Comparison of ENCODE assay signal across 20 mouse cellular contexts in genomic region chr10:121294471-121294870, GRCm38 (mm10). TPM values are rescaled to one million over a fixed set of nuclear protein-coding genes. Genes with fewer than 3 reads are reported as not detected.
DNase-seq lines count a peak whose midpoint lies in the region; ATAC-seq and TF ChIP-seq lines count a peak whose summit lies in the region.
"Had no signal": no experiment of that assay in that cellular context is flagged by ENCODE, and none has a peak within 500 bp of the region (broad histone marks: within the 10 kb centered on the region; RNA-seq: fewer than 3 reads in every experiment).

No protein-coding gene starts in this region.

- H3K36me3 ChIP-seq in intestine, postnatal 0 days (ENCODE audit: control insufficient read depth, insufficient read depth), result peaks cover 3% of the 10 kb centered on the region; the same call in 1 of the 2 replicates
- no peaks in the 10 kb centered on the region for H3K36me3 ChIP-seq in intestine, embryonic 15.5 days
- H3K36me3 ChIP-seq in lung, postnatal 0 days (ENCODE audit: insufficient read depth, low read length), result no peaks in the 10 kb centered on the region; the same call in 1 of the 2 replicates
- H3K36me3 ChIP-seq in E14TG2a.4 (ENCODE audit: insufficient read depth, low read length), result no peaks in the 10 kb centered on the region
- no peaks in the 10 kb centered on the region for H3K36me3 ChIP-seq in limb, embryonic 13.5 days
- H3K36me3 ChIP-seq: embryonic facial prominence, embryonic 15.5 days; heart, embryonic 12.5 days; liver, embryonic 13.5 days had no signal

- H3K9me3 ChIP-seq in intestine, postnatal 0 days (ENCODE audit: control insufficient read depth), result no peaks in the 10 kb centered on the region
- H3K9me3 ChIP-seq in intestine, embryonic 15.5 days, result no peaks in the 10 kb centered on the region
- H3K9me3 ChIP-seq in lung, postnatal 0 days (ENCODE audit: low read length), result no peaks in the 10 kb centered on the region
- H3K9me3 ChIP-seq in E14TG2a.4 (ENCODE audit: low read length), result peaks cover 12% of the 10 kb centered on the region
- H3K9me3 ChIP-seq in limb, embryonic 13.5 days, result no peaks in the 10 kb centered on the region
- H3K9me3 ChIP-seq: embryonic facial prominence, embryonic 15.5 days; heart, embryonic 12.5 days; hindbrain, embryonic 13.5 days; liver, embryonic 13.5 days; midbrain, embryonic 10.5 days had no signal

- H3K9ac ChIP-seq in intestine, postnatal 0 days (ENCODE audit: low read depth, low read length), result no peak overlapping the region
- H3K9ac ChIP-seq in intestine, embryonic 15.5 days, result no peak overlapping the region
- H3K9ac ChIP-seq in lung, postnatal 0 days (replicated peaks; ENCODE audit: low read depth), result no peak overlapping the region
- H3K9ac ChIP-seq in limb, embryonic 13.5 days, result no peak overlapping the region
- H3K9ac ChIP-seq: embryonic facial prominence, embryonic 15.5 days; forebrain, postnatal 0 days; heart, embryonic 12.5 days; hindbrain, embryonic 13.5 days; liver, embryonic 13.5 days had no signal

- no peak overlapping the region for H3K27ac ChIP-seq in intestine, postnatal 0 days (ENCODE audit: low read depth, low read length)
- H3K27ac ChIP-seq in intestine, embryonic 15.5 days, result no peak overlapping the region
- no peak overlapping the region for H3K27ac ChIP-seq in lung, postnatal 0 days (ENCODE audit: low read length)
- H3K27ac ChIP-seq in limb, embryonic 13.5 days, result no peak overlapping the region
- H3K27ac ChIP-seq: embryonic facial prominence, embryonic 15.5 days; hindbrain, embryonic 13.5 days; liver, embryonic 13.5 days; midbrain, embryonic 10.5 days had no signal

- DNase-seq in lung, postnatal 0 days (ENCODE audit: low spot score), result no peak
- DNase-seq in lung, adult 18-20 months, result no peak
- no peak for DNase-seq in spleen, postnatal 14 days (ENCODE audit: low spot score in 2 of 2)
- DNase-seq: adrenal gland, postnatal 10 days; cerebellum, adult 11 months; cerebellum, postnatal 14 days; forebrain, postnatal 0 days; heart, postnatal 14 days; liver, embryonic 13.5 days; right cerebral cortex, postnatal 4 days had no signal

- no peaks in the 10 kb centered on the region for H3K27me3 ChIP-seq in intestine, postnatal 0 days (replicated peaks; ENCODE audit: control insufficient read depth, insufficient read depth, low read length)
- H3K27me3 ChIP-seq in intestine, embryonic 15.5 days (replicated peaks), result no peaks in the 10 kb centered on the region
- no peaks in the 10 kb centered on the region for H3K27me3 ChIP-seq in lung, postnatal 0 days (replicated peaks; ENCODE audit: insufficient read depth, low read length)
- H3K27me3 ChIP-seq in E14TG2a.4 (ENCODE audit: insufficient read depth, low read length), result peaks cover 44% of the 10 kb centered on the region
- H3K27me3 ChIP-seq in limb, embryonic 13.5 days, result no peaks in the 10 kb centered on the region
- H3K27me3 ChIP-seq: embryonic facial prominence, embryonic 15.5 days; liver, embryonic 13.5 days; Patski had no signal

- no peak for TF ChIP-seq EP300 in lung, postnatal 0 days (IDR thresholded peaks at IDR 0.05)

- no peaks in the 10 kb centered on the region for H3K4me1 ChIP-seq in intestine, postnatal 0 days (replicated peaks; ENCODE audit: control insufficient read depth, insufficient read depth, low read length)
- peaks cover 12% of the 10 kb centered on the region for H3K4me1 ChIP-seq in intestine, embryonic 15.5 days (replicated peaks)
- no peaks in the 10 kb centered on the region for H3K4me1 ChIP-seq in lung, postnatal 0 days (ENCODE audit: insufficient read depth, low read depth, low read length)
- peaks cover 20% of the 10 kb centered on the region for H3K4me1 ChIP-seq in E14TG2a.4 (replicated peaks; ENCODE audit: low read depth, low read length)
- peaks cover 11% of the 10 kb centered on the region for H3K4me1 ChIP-seq in limb, embryonic 13.5 days

- no peak overlapping the region for H3K4me3 ChIP-seq in intestine, postnatal 0 days (ENCODE audit: low read depth, low read length)
- H3K4me3 ChIP-seq in intestine, embryonic 15.5 days (replicated peaks), result no peak overlapping the region
- H3K4me3 ChIP-seq in lung, postnatal 0 days (ENCODE audit: low read depth, low read length), result no peak overlapping the region
- H3K4me3 ChIP-seq in E14TG2a.4 (replicated peaks; ENCODE audit: low read length), result peak overlapping the region; percentile 41; the same call in 1 of the 2 replicates
- H3K4me3 ChIP-seq in limb, embryonic 13.5 days, result no peak overlapping the region
- H3K4me3 ChIP-seq: embryonic facial prominence, embryonic 15.5 days; heart, embryonic 12.5 days; hindbrain, embryonic 13.5 days; liver, embryonic 13.5 days; midbrain, embryonic 10.5 days had no signal

- WGBS in intestine, postnatal 0 days, result 81% methylated on average over 16 of the region's 16 CpGs
- 79% methylated on average over 16 of the region's 16 CpGs for WGBS in intestine, embryonic 15.5 days
- WGBS in lung, postnatal 0 days, result 65% methylated on average over 16 of the region's 16 CpGs
- WGBS in limb, embryonic 13.5 days, result 81% methylated on average over 16 of the region's 16 CpGs

- H3K4me2 ChIP-seq in intestine, postnatal 0 days (replicated peaks; ENCODE audit: low read depth), result no peak overlapping the region
- no peak overlapping the region for H3K4me2 ChIP-seq in intestine, embryonic 15.5 days (replicated peaks)
- no peak overlapping the region for H3K4me2 ChIP-seq in lung, postnatal 0 days (replicated peaks; ENCODE audit: low read depth, low read length)
- H3K4me2 ChIP-seq in limb, embryonic 13.5 days (replicated peaks), result 0 out of 2 replicates have a peak overlapping the region, but pooled peaks have one; percentile 14
- H3K4me2 ChIP-seq: embryonic facial prominence, embryonic 15.5 days; heart, embryonic 12.5 days; hindbrain, embryonic 13.5 days; liver, embryonic 13.5 days had no signal

- TF ChIP-seq CTCF in intestine, postnatal 0 days (IDR thresholded peaks at IDR 0.05; ENCODE audit: low read depth), result peak; percentile 24; the same call in 1 of the 2 replicates
- peak; percentile 29 for TF ChIP-seq CTCF in lung, postnatal 0 days (IDR thresholded peaks at IDR 0.05)
- no peak for TF ChIP-seq CTCF in E14TG2a.4 (conservative IDR thresholded peaks at IDR 0.05; ENCODE audit: low read length)

- ATAC-seq in intestine, postnatal 0 days, result no peak
- ATAC-seq in intestine, embryonic 15.5 days, result no peak
- no peak for ATAC-seq in lung, postnatal 0 days
- ATAC-seq in limb, embryonic 13.5 days (ENCODE audit: low FRiP score, low read depth), result no peak
- ATAC-seq: forebrain, postnatal 0 days; Patski had no signal

RNA-seq across cellular contexts. Expression of gene Tbc1d30, which starts 56.6 kb away (rescaled TPM):
- 2.8 and 2.9 TPM in 2 replicates for polyA plus RNA-seq in intestine, postnatal 0 days (2015; fragmentation: Nextera tagmentation; extraction: Ambion mirVana)
- polyA plus RNA-seq in intestine, embryonic 15.5 days (2015; fragmentation: Nextera tagmentation; extraction: Ambion mirVana), result 3.5 and 4.5 TPM in 2 replicates
- 4.2 and 4.4 TPM in 2 replicates for polyA plus RNA-seq in lung, postnatal 0 days (2015; fragmentation: Nextera tagmentation; extraction: Ambion mirVana)
- 0.64 and 1.0 TPM in 2 replicates for polyA plus RNA-seq in limb, embryonic 13.5 days (2015; fragmentation: Nextera tagmentation; extraction: Ambion mirVana)
- polyA plus RNA-seq: C2C12 had no signal
